Comparison of ENCODE assay signal across 24 mouse cellular contexts in genomic region chr1:113932492-113932891, GRCm38 (mm10).
DNase-seq lines count a peak whose midpoint lies in the region; ATAC-seq and TF ChIP-seq lines count a peak whose summit lies in the region.
"Had no signal": no experiment of that assay in that cellular context is flagged by ENCODE, and none has a peak within 500 bp of the region (broad histone marks: within the 10 kb centered on the region; RNA-seq: fewer than 3 reads in every experiment).

No protein-coding gene starts in this region.

- 21% methylated on average over 3 of the region's 3 CpGs for WGBS in kidney, embryonic 14.5 days
- 14% methylated on average over 3 of the region's 3 CpGs for WGBS in kidney, embryonic 16.5 days
- WGBS in lung, embryonic 14.5 days = 51% methylated on average over 3 of the region's 3 CpGs

- H3K27ac ChIP-seq in kidney, embryonic 14.5 days (ENCODE audit: low read depth, low read length) = no peak overlapping the region
- H3K27ac ChIP-seq in kidney, embryonic 16.5 days (ENCODE audit: low read length) = no peak overlapping the region
- no peak overlapping the region for H3K27ac ChIP-seq in lung, embryonic 14.5 days (ENCODE audit: low read depth)
- H3K27ac ChIP-seq: embryonic facial prominence, embryonic 10.5 days; embryonic facial prominence, embryonic 12.5 days; forebrain, embryonic 13.5 days; forebrain, embryonic 15.5 days had no signal

- H3K4me3 ChIP-seq in kidney, embryonic 14.5 days (ENCODE audit: low read length) = no peak overlapping the region
- no peak overlapping the region for H3K4me3 ChIP-seq in kidney, embryonic 16.5 days (ENCODE audit: low read length)
- no peak overlapping the region for H3K4me3 ChIP-seq in lung, embryonic 14.5 days (ENCODE audit: low read depth, low read length)
- H3K4me3 ChIP-seq: embryonic facial prominence, embryonic 10.5 days; embryonic facial prominence, embryonic 12.5 days; forebrain, embryonic 13.5 days; forebrain, embryonic 15.5 days had no signal

- ATAC-seq in kidney, embryonic 14.5 days (ENCODE audit: low FRiP score, low TSS enrichment) = peak; percentile 85
- ATAC-seq in kidney, embryonic 16.5 days (ENCODE audit: low FRiP score, low TSS enrichment) = peak; percentile 77; the same call in 1 of the 2 replicates
- ATAC-seq in lung, embryonic 14.5 days (ENCODE audit: insufficient read depth) = no peak
- ATAC-seq: activated CD4-positive, CD25-positive, alpha-beta regulatory T cell, adult 4 months; CD4-positive, CD25-positive, alpha-beta regulatory T cell, adult 4 months; forebrain, embryonic 13.5 days; forebrain, embryonic 15.5 days; Patski had no signal

- H3K27me3 ChIP-seq in kidney, embryonic 14.5 days (ENCODE audit: control insufficient read depth, insufficient read depth, low read length) = no peaks in the 10 kb centered on the region
- H3K27me3 ChIP-seq in kidney, embryonic 16.5 days (ENCODE audit: insufficient read depth, low read length) = no peaks in the 10 kb centered on the region
- H3K27me3 ChIP-seq in lung, embryonic 14.5 days (ENCODE audit: insufficient read depth, low read length) = no peaks in the 10 kb centered on the region
- H3K27me3 ChIP-seq: CH12.LX; embryonic facial prominence, embryonic 12.5 days; forebrain, embryonic 13.5 days; forebrain, embryonic 15.5 days; Patski had no signal

- no peaks in the 10 kb centered on the region for H3K4me1 ChIP-seq in kidney, embryonic 14.5 days (ENCODE audit: control insufficient read depth, insufficient read depth, low read length)
- H3K4me1 ChIP-seq in kidney, embryonic 16.5 days (ENCODE audit: insufficient read depth, low read length) = no peaks in the 10 kb centered on the region
- no peaks in the 10 kb centered on the region for H3K4me1 ChIP-seq in lung, embryonic 14.5 days (ENCODE audit: insufficient read depth)
- H3K4me1 ChIP-seq: embryonic facial prominence, embryonic 10.5 days; embryonic facial prominence, embryonic 12.5 days; forebrain, embryonic 13.5 days; forebrain, embryonic 15.5 days had no signal

- H3K4me2 ChIP-seq in kidney, embryonic 14.5 days (replicated peaks; ENCODE audit: low read depth, low read length) = no peak overlapping the region
- no peak overlapping the region for H3K4me2 ChIP-seq in kidney, embryonic 16.5 days (replicated peaks; ENCODE audit: low read depth, low read length)
- H3K4me2 ChIP-seq in lung, embryonic 14.5 days = no peak overlapping the region
- H3K4me2 ChIP-seq: embryonic facial prominence, embryonic 12.5 days; forebrain, embryonic 13.5 days; forebrain, embryonic 15.5 days had no signal

- no peak for TF ChIP-seq CTCF in lung, embryonic 14.5 days (IDR thresholded peaks at IDR 0.05; ENCODE audit: low read depth)

- no peaks in the 10 kb centered on the region for H3K9me3 ChIP-seq in kidney, embryonic 14.5 days (ENCODE audit: control insufficient read depth, low read length)
- H3K9me3 ChIP-seq in kidney, embryonic 16.5 days (ENCODE audit: low read length) = no peaks in the 10 kb centered on the region
- H3K9me3 ChIP-seq in lung, embryonic 14.5 days (ENCODE audit: low read depth, low read length) = no peaks in the 10 kb centered on the region
- H3K9me3 ChIP-seq: embryonic facial prominence, embryonic 10.5 days; embryonic facial prominence, embryonic 12.5 days; forebrain, embryonic 13.5 days; forebrain, embryonic 15.5 days had no signal

- H3K9ac ChIP-seq in kidney, embryonic 14.5 days (ENCODE audit: low read depth, low read length) = no peak overlapping the region
- H3K9ac ChIP-seq in kidney, embryonic 16.5 days (replicated peaks; ENCODE audit: low read length) = no peak overlapping the region
- no peak overlapping the region for H3K9ac ChIP-seq in lung, embryonic 14.5 days
- H3K9ac ChIP-seq: embryonic facial prominence, embryonic 12.5 days; forebrain, embryonic 13.5 days; forebrain, embryonic 15.5 days had no signal

- DNase-seq in kidney, postnatal 25 days = no peak
- no peak for DNase-seq in kidney, postnatal 14 days
- DNase-seq in lung, embryonic 14.5 days = peak; percentile 1
- DNase-seq in lung, postnatal 10 days = no peak
- DNase-seq: adrenal gland, adult 8-10 months; adrenal gland, postnatal 14 days; adrenal gland, postnatal 36 days; B cell, adult 2 months; cerebellum, adult 11-12 months; cerebellum, adult 2 months; cerebellum, adult 9-10 months; cerebellum, postnatal 10 days; cerebellum, postnatal 25 days had no signal

- H3K36me3 ChIP-seq in kidney, embryonic 14.5 days (ENCODE audit: control insufficient read depth, insufficient read depth, low read length) = no peaks in the 10 kb centered on the region
- no peaks in the 10 kb centered on the region for H3K36me3 ChIP-seq in kidney, embryonic 16.5 days (ENCODE audit: insufficient read depth, low read length)
- H3K36me3 ChIP-seq in lung, embryonic 14.5 days (ENCODE audit: insufficient read depth) = no peaks in the 10 kb centered on the region
- H3K36me3 ChIP-seq: embryonic facial prominence, embryonic 10.5 days; embryonic facial prominence, embryonic 12.5 days; forebrain, embryonic 15.5 days; G1E had no signal
